Mouse (Mus musculus) limb, embryonic 11.5 days (tissue): ENCODE results near the gene Phtf2. TPM values are rescaled to one million over a fixed set of nuclear protein-coding genes. Genes with fewer than 3 reads are reported as not detected.
"Not testable (repeated sequence)": the region's sequence is repeated elsewhere in the genome, so short reads cannot be mapped to it uniquely, and the experiment has no call there.

Source experiments
- ATAC-seq: fragments of 200-750 bp; cut with Nextera tagmentation; 2 replicates; pipeline ENCODE4 v1.8.0; 2017; ENCODE audit warnings: low read depth; ENCODE audit not compliant: insufficient number of reproducible peaks, low FRiP score, low TSS enrichment
- DNase-seq: peaks from one replicate; pipeline ENCODE4 v3.0.0-alpha.2; 2015; ENCODE audit warnings: low spot score
- H3K27ac ChIP-seq: fragments of 300-500 bp; sonication (generic); replicated peaks from 2 replicates; pipeline ENCODE4 v1.5.1; 2014; ENCODE audit warnings: low read depth, mild to moderate bottlenecking, low read length
- H3K27me3 ChIP-seq: fragments of 300-500 bp; sonication (generic); 2 replicates; pipeline ENCODE4 v1.6.1; 2014; ENCODE audit warnings: mild to moderate bottlenecking, low read length, mixed read lengths; ENCODE audit not compliant: control insufficient read depth, insufficient read depth
- H3K36me3 ChIP-seq: fragments of 300-500 bp; sonication (generic); 2 replicates; pipeline ENCODE4 v1.6.1; 2014; ENCODE audit warnings: mild to moderate bottlenecking, low read length, moderate library complexity, mixed read lengths; ENCODE audit not compliant: control insufficient read depth, insufficient read depth
- H3K4me1 ChIP-seq: fragments of 300-500 bp; sonication (generic); 2 replicates; pipeline ENCODE4 v1.6.1; 2014; ENCODE audit warnings: low read length, mixed read lengths; ENCODE audit not compliant: control insufficient read depth, insufficient read depth
- H3K4me2 ChIP-seq: fragments of 300-500 bp; sonication (generic); 2 replicates; pipeline ENCODE4 v1.6.1; 2014; ENCODE audit warnings: low read depth, mild to moderate bottlenecking, moderate library complexity; ENCODE audit not compliant: severe bottlenecking
- H3K4me3 ChIP-seq: fragments of 300-500 bp; sonication (generic); 2 replicates; pipeline ENCODE4 v1.5.1; 2014; ENCODE audit warnings: low read depth, low read length
- H3K9ac ChIP-seq: fragments of 300-500 bp; sonication (generic); 2 replicates; pipeline ENCODE4 v1.6.1; 2014; ENCODE audit warnings: mild to moderate bottlenecking, low read length
- H3K9me3 ChIP-seq: fragments of 300-500 bp; sonication (generic); 2 replicates; pipeline ENCODE4 v1.6.1; 2016; ENCODE audit warnings: low read length; ENCODE audit not compliant: control insufficient read depth
- WGBS: fragments of 180-500 bp; shearing (Covaris S2); extraction: QIAGEN DNeasy Blood & Tissue Kit; methylation state at CpG from one replicate; pipeline ENCODE4 v1.1.7; 2014; 5-methylcytosine and 5-hydroxymethylcytosine counted together
- polyA plus RNA-seq: library from polyadenylated mRNA; unstranded; fragments of >200 nt; fragmentation: Nextera tagmentation; extraction: Ambion mirVana; gene quantifications from 2 replicates; pipeline ENCODE4 v1.2.1, GENCODE M21; 2014

The Phtf2 gene
- polyA plus RNA-seq, 1 experiment from 2014 or later = 17.7 TPM

DNA sequence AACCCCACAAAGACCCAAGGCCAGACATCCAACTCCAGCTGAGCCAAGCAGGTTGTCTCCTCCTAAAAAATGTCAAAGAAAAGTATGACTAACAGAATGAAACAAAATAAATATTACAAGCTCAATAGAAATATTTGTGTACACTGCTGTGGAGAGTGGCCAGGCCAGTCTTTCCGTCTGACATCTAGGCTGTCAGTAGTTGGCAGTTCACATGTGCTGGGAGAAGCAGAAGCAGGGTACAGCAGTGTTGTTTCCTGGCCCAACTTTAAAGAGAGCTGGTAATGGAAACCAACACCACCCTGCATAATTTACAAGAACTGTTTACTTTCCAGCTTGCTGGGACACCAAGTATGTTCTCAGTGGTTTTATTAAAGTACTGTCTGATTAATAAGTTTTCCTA lies 60.3 kb downstream of the Phtf2 start:
- DNase-seq = no peak
- H3K4me1 ChIP-seq = no peaks in the 10 kb centered on the region
- no peaks in the 10 kb centered on the region for H3K9me3 ChIP-seq
- ATAC-seq = no peak
- no peak overlapping the region for H3K27ac ChIP-seq
- no peak overlapping the region for H3K4me3 ChIP-seq
- H3K4me2 ChIP-seq = no peak overlapping the region
- H3K36me3 ChIP-seq = no peaks in the 10 kb centered on the region
- no peaks in the 10 kb centered on the region for H3K27me3 ChIP-seq
- 85% methylated on average over 1 of the region's 1 CpGs for WGBS
- H3K9ac ChIP-seq = no peak overlapping the region

DNA sequence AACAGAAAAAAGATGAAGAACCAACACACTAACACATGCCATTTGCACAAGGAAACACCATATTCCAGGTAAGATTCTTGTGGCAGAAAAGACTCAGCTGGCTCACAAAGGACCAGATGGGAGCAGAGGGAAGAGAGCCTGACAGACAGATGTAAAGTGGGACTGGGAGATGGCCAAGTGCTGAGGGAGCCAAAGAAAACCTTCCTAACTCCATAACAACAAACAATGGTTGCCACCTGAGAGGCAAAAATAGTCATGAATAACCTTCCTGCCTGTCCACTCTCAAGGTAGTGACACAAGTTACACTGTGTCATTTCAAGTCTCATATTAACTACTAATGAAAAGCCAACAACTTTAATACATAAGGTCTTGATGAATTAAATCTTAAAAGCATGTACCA lies 60.8 kb downstream of the Phtf2 start:
- Histone ChIP-seq H3K27me3 (no peaks in the 10 kb centered on the region), H3K36me3 (no peaks in the 10 kb centered on the region), H3K4me1 (no peaks in the 10 kb centered on the region), H3K4me2 (no peak overlapping the region), H3K9ac (no peak overlapping the region), H3K4me3 (no peak overlapping the region), H3K9me3 (no peaks in the 10 kb centered on the region), H3K27ac (no peak overlapping the region)
- DNase-seq (no peak), ATAC-seq (no peak)

DNA sequence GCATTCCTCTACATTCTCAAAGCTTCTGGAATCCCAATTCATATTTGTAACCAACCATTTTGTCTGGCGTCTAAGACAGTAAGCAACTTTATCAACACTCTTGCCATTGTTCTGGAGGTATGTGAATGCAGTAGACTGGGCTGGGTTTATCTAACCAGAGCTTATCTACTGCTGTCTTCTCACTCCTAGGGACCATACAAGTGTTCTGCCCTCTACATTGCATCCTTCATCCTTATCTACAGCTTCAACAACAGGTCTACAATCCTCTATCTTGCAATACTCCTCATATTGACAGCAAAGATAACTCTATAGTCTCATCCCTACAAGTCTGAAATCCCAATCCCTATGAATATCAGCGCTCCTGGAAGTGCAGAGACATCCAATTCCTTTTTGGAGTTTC lies 66.8 kb downstream of the Phtf2 start:
- no peak overlapping the region for H3K4me2 ChIP-seq
- H3K9ac ChIP-seq = no peak overlapping the region
- no peaks in the 10 kb centered on the region for H3K27me3 ChIP-seq
- no peaks in the 10 kb centered on the region for H3K9me3 ChIP-seq
- no peak for DNase-seq
- no peak overlapping the region for H3K4me3 ChIP-seq
- no peaks in the 10 kb centered on the region for H3K36me3 ChIP-seq
- H3K27ac ChIP-seq = no peak overlapping the region
- no peaks in the 10 kb centered on the region for H3K4me1 ChIP-seq
- no peak for ATAC-seq
- 86% methylated on average over 2 of the region's 2 CpGs for WGBS

- no peak overlapping the region for H3K9ac ChIP-seq
- WGBS = 88% methylated on average over 6 of the region's 6 CpGs
- H3K4me3 ChIP-seq = no peak overlapping the region
- no peaks in the 10 kb centered on the region for H3K4me1 ChIP-seq
- ATAC-seq (no peak), DNase-seq (no peak)
- no peak overlapping the region for H3K27ac ChIP-seq
- H3K27me3 ChIP-seq = no peaks in the 10 kb centered on the region
- H3K36me3 ChIP-seq = no peaks in the 10 kb centered on the region
- no peaks in the 10 kb centered on the region for H3K9me3 ChIP-seq
- no peak overlapping the region for H3K4me2 ChIP-seq
Measured at GRCm38 (mm10) chr5:20810449-20810848, 71.5 kb downstream of the Phtf2 start.

DNA sequence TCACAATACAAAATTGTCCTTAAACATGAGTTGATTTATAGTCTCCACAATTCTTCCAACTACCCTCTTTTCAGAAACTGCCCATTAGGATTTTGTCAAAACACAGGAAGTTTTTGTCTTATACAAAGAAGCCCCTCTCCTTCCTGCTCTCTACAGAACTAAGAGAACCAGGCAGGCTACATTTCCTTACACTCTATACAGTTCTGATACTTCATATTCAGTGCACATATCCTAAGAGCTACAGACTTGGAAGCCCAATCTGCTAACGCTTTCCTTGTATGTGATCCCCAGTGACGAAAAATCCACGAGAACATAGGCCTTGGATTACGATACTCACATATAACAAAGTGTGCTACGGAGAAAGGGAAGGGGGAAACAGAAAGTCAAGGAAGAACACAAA lies 86.0 kb downstream of the Phtf2 start:
- H3K9ac ChIP-seq = no peak overlapping the region
- WGBS = 94% methylated on average over 5 of the region's 5 CpGs
- H3K9me3 ChIP-seq = no peaks in the 10 kb centered on the region
- no peak overlapping the region for H3K4me3 ChIP-seq
- ATAC-seq (no peak), DNase-seq (no peak)
- H3K4me1 ChIP-seq = no peaks in the 10 kb centered on the region
- H3K27ac ChIP-seq = no peak overlapping the region
- H3K36me3 ChIP-seq = 0 out of 2 replicates have a peak, but pooled peaks cover 5% of the 10 kb centered on the region
- no peaks in the 10 kb centered on the region for H3K27me3 ChIP-seq
- no peak overlapping the region for H3K4me2 ChIP-seq

DNA sequence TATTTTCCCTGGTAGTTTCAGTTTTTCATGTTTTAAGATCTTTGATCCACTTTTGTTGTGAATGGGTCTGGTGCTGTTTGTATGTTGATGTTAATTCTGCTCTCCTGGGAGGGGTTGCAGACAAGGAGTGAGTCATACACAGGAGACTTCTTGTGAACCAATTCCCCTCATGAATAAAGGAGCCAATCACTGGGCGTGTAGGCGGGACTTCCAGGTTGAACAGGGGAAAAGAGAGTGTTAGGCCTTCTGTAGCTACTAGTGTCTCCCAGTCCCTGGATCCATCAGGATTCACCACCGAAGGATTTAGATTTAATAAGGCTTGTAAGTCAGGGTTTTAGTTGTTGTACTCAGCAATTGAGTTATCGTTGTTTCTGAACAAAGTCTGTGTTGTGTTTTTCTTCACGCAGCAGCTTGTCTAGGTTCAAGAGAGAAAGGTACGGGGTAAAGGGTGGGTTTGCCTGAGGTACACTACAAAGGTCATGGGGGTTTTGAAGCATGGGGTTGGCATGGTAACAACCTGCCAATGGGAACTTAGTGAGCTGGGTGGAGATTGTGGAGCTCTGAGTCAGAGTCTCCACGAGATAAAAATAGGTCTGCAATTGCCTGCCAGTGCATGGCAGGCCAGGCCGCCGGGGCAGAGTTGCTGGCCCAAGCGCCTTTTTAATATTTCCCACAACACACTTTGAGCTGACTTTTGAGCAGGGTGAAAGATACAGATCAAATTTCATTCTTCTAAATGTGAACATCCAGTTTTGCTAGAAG lies 90.0 kb downstream of the Phtf2 start:
- Histone ChIP-seq H3K9me3 (no peaks in the 10 kb centered on the region), H3K36me3 (0 out of 2 replicates have a peak, but pooled peaks cover 3% of the 10 kb centered on the region), H3K4me2 (no peak overlapping the region), H3K9ac (no peak overlapping the region), H3K27ac (no peak overlapping the region), H3K4me3 (no peak overlapping the region), H3K4me1 (no peaks in the 10 kb centered on the region), H3K27me3 (no peaks in the 10 kb centered on the region)
- DNase-seq = no peak
- no peak for ATAC-seq
- WGBS = 89% methylated on average over 10 of the region's 10 CpGs

DNA sequence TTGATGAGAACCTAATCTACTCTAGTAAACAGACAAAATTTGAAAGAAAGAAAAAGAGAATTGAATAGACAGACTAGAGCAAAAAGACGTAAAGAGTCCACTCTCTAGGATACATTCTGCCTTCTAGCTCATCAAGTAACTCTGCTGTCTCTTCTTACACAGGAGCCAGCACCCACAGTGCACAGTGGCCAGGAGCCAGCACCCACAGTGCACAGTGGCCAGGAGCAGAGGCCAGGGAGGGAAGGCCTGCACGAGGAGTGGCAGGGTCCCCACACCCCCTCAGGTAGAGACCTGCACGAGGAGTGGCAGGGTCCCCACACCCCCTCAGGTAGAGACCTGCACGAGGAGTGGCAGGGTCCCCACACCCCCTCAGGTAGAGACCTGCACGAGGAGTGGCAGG lies 95.5 kb downstream of the Phtf2 start:
- not testable (repeated sequence) for DNase-seq, H3K9me3 ChIP-seq, H3K4me1 ChIP-seq, H3K27me3 ChIP-seq, H3K9ac ChIP-seq, H3K27ac ChIP-seq, H3K4me3 ChIP-seq, ATAC-seq, H3K4me2 ChIP-seq, H3K36me3 ChIP-seq
- 93% methylated on average over 3 of the region's 5 CpGs for WGBS

DNA sequence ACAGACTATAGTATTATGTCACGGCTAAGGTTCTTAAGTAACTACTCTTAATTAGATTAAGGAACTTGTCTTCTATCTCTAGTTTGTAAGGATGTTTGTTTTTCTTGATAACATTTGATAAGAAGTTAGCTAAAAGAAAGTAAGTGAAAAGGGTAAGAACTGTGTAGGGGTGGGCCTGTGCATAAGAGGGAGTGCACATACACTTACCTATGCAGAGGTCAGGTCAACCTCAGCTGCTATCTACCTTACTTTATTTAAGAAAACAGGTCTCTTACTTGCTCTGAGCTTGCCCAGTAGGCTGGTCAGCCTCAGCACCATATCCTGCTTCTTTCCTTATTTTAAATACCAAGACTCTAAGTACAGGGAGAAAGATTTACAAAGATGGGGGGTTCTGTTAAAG lies 100.8 kb downstream of the Phtf2 start:
- no peak for ATAC-seq
- no peaks in the 10 kb centered on the region for H3K27me3 ChIP-seq
- no peak overlapping the region for H3K27ac ChIP-seq
- H3K4me3 ChIP-seq = no peak overlapping the region
- no peaks in the 10 kb centered on the region; the same call in 1 of the 2 replicates for H3K4me1 ChIP-seq
- H3K36me3 ChIP-seq = no peaks in the 10 kb centered on the region
- H3K4me2 ChIP-seq = no peak overlapping the region
- H3K9me3 ChIP-seq = no peaks in the 10 kb centered on the region
- no peak overlapping the region for H3K9ac ChIP-seq
- DNase-seq = no peak
- 95% methylated on average over 1 of the region's 1 CpGs for WGBS

- Histone ChIP-seq H3K36me3 (no peaks in the 10 kb centered on the region), H3K27ac (no peak overlapping the region), H3K9me3 (no peaks in the 10 kb centered on the region), H3K4me2 (no peak overlapping the region), H3K9ac (no peak overlapping the region), H3K4me3 (no peak overlapping the region), H3K27me3 (no peaks in the 10 kb centered on the region), H3K4me1 (no peaks in the 10 kb centered on the region; the same call in 1 of the 2 replicates)
- no peak for DNase-seq
- no peak for ATAC-seq
- 38% methylated on average over 2 of the region's 2 CpGs for WGBS
Measured at GRCm38 (mm10) chr5:20779191-20779590, 102.7 kb downstream of the Phtf2 start.
